Mouse (Mus musculus): ENCODE data around the gene Utf1.

DNA sequence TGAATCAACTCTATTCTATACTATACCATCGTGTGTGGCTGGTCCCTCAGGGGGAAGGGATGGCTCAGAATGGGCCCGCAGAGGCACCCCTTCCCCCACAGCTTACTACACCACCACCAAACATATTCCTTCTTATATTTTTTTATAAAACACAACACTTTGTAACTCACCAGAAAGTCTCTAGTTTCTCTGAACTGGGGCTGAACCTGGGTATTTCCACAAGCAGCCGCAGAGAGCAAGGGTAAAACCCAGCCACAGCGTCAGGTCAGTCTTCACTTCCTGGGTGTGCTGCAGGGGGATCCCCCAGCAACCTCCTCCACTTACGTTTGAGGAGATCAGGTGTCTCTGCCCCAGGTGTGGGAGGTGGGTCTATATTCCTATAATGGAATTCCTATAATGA lies 24.8 kb downstream of the Utf1 start:
- TF ChIP-seq POLR2A (IDR thresholded peaks at IDR 0.05; ENCODE audit: borderline replicate concordance, control insufficient read depth, low read depth, low read length), result no peak
- no peak for TF ChIP-seq CTCF (IDR thresholded peaks at IDR 0.05; ENCODE audit: control insufficient read depth, insufficient read depth, low read length)

Data from bone marrow, adult 2 months (tissue).